ENCODE assay signal across 27 mouse cellular contexts in the genomic region with DNA sequence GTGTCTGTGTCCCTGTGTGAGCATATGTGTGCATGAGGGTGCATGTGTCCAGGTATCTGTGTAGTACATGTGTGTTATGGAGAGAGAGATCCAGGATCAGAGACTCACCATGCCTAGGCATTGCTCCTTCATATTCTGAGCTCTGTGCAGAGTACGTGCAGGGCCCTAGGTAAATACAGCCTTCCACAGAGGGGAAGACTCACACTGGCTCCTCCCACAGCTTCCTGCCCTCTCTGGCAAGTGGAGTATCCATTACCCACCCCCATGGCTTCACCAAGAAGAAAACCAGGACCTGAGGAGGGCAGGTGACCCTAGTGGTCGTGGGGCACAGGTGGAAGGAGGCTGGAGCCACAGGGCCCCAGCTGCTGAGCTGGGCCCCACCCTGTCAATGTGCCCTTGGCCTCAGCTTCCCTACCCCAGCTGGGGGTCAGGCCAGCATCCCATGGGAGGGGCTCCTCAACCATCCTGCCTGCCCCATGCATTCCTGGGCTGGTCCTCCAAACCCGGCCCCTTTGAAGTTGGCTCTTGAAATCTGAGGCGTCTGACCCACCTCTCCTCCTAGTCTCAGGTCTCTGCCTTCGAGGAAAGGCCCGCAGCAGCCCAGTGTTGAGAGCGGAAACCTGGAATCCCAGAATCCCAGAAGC. TPM values are rescaled to one million over a fixed set of nuclear protein-coding genes. Genes with fewer than 3 reads are reported as not detected.
"Had no signal": no experiment of that assay in that cellular context is flagged by ENCODE, and none has a peak within 500 bp of the region (broad histone marks: within the 10 kb centered on the region; RNA-seq: fewer than 3 reads in every experiment).

No protein-coding gene starts in this region.

- H3K36me3 ChIP-seq: limb, embryonic 13.5 days; liver, embryonic 12.5 days; liver, embryonic 15.5 days; midbrain, embryonic 10.5 days; midbrain, embryonic 13.5 days; neural tube, embryonic 13.5 days; stomach, embryonic 15.5 days had no signal

- H3K27ac ChIP-seq: kidney, postnatal 0 days; limb, embryonic 13.5 days; liver, embryonic 12.5 days; liver, embryonic 15.5 days; midbrain, embryonic 10.5 days; midbrain, embryonic 13.5 days; neural tube, embryonic 13.5 days; stomach, embryonic 15.5 days had no signal

- ATAC-seq: intestine, embryonic 16.5 days; liver, embryonic 12.5 days; midbrain, embryonic 13.5 days; midbrain, embryonic 16.5 days had no signal

- H3K9ac ChIP-seq: limb, embryonic 13.5 days; liver, embryonic 12.5 days; liver, embryonic 15.5 days; midbrain, embryonic 13.5 days; neural tube, embryonic 13.5 days; stomach, embryonic 15.5 days had no signal

- H3K4me3 ChIP-seq: limb, embryonic 13.5 days; liver, embryonic 12.5 days; liver, embryonic 15.5 days; megakaryocyte, embryonic 14.5 days; midbrain, embryonic 10.5 days; midbrain, embryonic 13.5 days; myocyte; neural tube, embryonic 13.5 days; stomach, embryonic 15.5 days had no signal

- DNase-seq: kidney, adult 18-20 months; kidney, adult 9 months; kidney, postnatal 25 days; left cerebral cortex, postnatal 4 days; liver; lung, adult 18-20 months; lung, postnatal 10 days; retina, postnatal 1 day; right cerebral cortex, postnatal 25 days; spleen, adult 18-20 months; thymus, adult 18-20 months; thymus, postnatal 14 days; thymus, postnatal 4 days had no signal

- H3K9me3 ChIP-seq: limb, embryonic 13.5 days; liver, embryonic 12.5 days; liver, embryonic 15.5 days; megakaryocyte, embryonic 14.5 days; midbrain, embryonic 10.5 days; midbrain, embryonic 13.5 days; neural tube, embryonic 13.5 days; stomach, embryonic 15.5 days had no signal

- H3K4me1 ChIP-seq: liver, embryonic 12.5 days; liver, embryonic 15.5 days; megakaryocyte, embryonic 14.5 days; stomach, embryonic 15.5 days had no signal

- H3K4me2 ChIP-seq: limb, embryonic 13.5 days; liver, embryonic 12.5 days; liver, embryonic 15.5 days; midbrain, embryonic 13.5 days; neural tube, embryonic 13.5 days; stomach, embryonic 15.5 days had no signal

RNA-seq across cellular contexts. Expression of gene Cpz, which starts 54.5 kb away (rescaled TPM):
- total RNA-seq: monocyte, adult 5-6 weeks; neutrophil, adult 5-6 weeks had no signal
